Mouse (Mus musculus) T-helper 2 cell (primary cell): ENCODE results near the gene Dclre1c.

ENCODE experiments used
- in situ Hi-C: fragments of 300-600 bp; cut with MboI, MseI; formaldehyde crosslinking; loops from one replicate; pipeline ENCODE4 v1.15.1; 2025; ENCODE audit warnings: high pct_unique_total_duplicates

The Dclre1c gene

GRCm38 (mm10) chr2:3474861-3475283 lies 50.9 kb downstream of the Dclre1c start, which contains the start of gene Suv39h2:
Gene Suv39h2, minus strand, starts transcription at chr2:3475031.
- in situ Hi-C loops = no loop called here

DNA sequence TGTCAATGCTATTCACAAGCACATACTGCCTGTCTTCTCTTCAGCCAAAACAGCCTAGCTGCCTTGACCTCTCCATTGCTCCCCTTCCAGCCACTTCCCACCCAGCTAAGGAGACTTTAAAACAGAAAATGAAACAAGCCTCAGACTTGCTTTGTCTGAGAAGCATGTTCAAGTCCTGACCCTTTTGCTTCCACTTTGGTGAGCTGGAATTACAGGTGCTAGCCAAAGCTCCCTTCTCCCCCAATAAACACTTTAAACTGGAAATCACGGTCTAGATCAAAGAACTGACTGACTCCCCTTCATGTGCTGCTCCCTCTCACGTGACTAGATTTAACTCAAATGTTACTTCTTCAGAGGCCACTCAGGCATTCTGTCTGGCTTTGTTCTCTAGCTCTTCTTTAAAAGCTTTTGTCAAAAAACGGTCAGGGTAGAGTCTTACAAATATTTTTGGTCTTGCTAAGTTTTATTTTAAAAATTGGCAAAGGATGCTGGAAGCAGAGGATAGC lies 51.9 kb downstream of the Dclre1c start:
- in situ Hi-C loops = no loop called here

DNA sequence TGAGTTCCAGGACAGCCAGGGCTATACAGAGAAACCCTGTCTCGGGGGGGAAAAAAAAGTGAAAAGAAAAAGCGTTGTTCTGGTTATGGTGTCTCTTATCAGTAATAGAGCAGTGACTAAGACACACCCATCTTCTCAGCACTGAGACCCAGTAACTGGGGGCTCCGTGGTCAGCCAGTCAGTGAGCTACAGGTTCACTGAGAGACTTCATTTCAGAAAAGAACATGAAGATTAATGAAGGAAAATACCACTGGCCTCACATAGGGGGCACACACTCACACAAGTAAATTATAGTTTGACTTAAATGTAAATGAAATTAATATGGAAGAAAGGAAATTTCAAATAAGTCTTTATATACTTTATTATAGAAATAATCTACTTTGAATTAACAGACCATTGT lies 56.3 kb downstream of the Dclre1c start:
- in situ Hi-C loops = no loop called here

GRCm38 (mm10) chr2:3489816-3490215 lies 65.9 kb downstream of the Dclre1c start:
- in situ Hi-C loops = no loop called here

DNA sequence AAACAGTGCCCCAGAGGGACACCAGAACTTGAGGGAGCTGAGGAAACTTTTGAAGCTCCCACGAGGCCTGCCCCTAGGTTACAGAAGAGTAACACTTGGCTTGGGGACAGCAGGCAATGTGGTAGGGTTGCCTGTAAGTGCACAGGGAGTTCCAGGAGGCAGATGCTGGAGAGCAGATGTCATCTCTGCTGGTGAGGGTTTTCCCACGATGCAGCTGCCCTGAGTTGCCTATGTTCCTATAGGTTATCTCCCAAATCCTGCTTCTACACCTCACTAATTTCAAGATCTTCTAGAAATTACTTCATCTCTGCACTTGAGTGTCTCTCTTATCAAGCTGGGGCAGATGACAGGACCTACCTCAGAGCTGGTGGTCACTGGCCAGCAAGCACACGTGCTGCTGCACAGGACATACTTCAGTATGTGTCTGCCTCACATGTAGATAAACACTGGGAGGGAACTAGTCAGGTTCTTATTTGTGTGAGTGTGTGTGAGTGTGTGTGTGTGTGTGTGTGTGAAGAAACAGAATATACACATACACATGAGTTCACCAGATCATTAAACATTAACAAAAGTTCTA lies 70.0 kb downstream of the Dclre1c start:
- in situ Hi-C loops = no loop called here

- in situ Hi-C loops = no loop called here
These were observed 75.6 kb downstream of the Dclre1c start for GRCm38 (mm10) chr2:3499543-3499942.

GRCm38 (mm10) chr2:3500886-3501285 lies 77.0 kb downstream of the Dclre1c start:
- in situ Hi-C loops = no loop called here

DNA sequence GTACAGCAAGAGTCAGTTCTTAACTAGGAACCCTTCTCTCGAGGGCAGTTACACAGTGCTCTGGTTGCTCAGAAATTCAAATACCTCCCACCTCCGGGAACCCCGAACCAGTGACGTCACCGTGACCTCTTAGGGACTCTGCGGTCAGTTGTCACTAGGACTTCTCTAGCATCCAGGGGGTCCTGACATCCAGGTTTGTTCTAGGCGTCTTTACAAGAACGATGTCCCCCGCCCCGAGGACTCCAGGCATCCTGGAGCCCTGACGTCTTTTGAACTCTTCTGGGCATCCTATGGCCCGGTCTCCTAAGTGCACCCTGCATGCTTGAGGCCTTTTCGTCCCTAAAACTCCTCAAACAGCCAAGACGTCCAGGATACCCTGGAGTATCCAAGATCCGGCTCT lies 88.1 kb downstream of the Dclre1c start:
- in situ Hi-C loops = no loop called here

DNA sequence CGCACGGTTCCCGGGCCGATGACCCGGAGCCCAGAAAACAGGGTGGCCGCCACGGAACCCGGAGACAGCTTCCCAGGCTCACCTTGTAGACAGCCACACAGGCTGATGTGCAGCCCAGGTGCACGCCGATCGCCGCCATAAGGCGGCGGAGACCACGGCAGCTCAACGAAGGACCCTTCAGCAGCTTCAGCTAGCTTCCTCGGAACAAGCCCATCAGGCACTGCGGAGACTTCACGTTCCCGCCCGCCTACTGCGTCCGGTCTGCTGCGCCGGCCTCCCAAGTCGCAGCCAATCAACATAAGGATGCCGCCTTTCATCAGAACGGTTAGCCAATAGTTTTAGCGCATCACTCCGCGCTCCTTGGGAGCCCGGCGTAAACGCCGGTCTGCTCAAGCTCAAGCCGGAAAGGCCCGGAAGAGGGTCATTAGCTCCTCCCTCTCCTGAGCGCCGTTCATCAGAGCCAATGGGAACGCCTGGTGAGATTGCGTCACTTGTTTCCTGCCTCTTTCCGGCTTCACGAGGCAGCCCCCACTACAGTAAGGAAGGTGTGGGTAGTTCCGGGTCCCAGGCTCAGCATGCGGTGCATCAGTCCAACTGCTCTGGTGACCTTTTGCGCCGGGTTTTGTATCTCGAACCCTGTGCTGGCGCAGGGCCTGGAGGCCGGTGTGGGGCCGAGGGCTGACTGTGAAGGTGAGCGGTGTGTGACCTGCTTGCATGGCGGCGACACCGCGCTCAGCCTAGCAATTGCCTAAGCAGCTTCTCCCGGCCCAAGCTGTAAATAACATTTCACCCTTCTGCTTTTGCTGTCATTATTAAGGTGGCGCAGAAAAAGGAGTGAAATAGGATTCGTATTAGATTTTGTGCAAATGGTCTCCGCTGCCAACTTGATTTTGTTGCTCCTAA lies 88.9 kb downstream of the Dclre1c start, which contains the start of the genes Gm45902, Hspa14 and Cdnf:
Gene Gm45902 (minus strand): TSS at position 239 of the 903 bp plus-strand sequence.
Gene Hspa14 (minus strand): TSS at position 263 of the 903 bp plus-strand sequence.
Gene Cdnf (plus strand): TSS at position 479 of the 903 bp plus-strand sequence.
- in situ Hi-C loops = no loop called here
